Comparison of ENCODE assay signal across 8 mouse cellular contexts in the genomic region with DNA sequence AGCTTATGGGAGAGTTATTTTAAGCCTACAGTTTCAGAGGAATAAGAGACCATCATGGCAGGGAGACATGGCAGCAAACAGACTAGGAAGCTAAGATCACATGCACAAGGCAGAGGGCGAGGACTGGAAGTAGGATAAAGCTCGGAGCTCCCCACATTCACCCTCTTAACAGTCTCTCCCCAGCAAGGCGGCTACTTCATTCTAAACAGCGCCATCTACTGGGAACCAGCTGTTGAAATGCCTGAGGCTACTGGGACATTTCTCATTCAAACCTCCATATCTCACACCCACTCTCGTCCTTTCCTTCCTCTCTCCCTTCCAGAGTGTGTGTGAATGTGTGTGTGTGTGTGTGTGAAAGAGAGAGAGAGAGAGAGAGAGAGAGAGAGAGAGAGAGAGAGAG.
DNase-seq lines count a peak whose midpoint lies in the region; ATAC-seq lines count a peak whose summit lies in the region.

No protein-coding gene starts in this region.

- H3K4me2 ChIP-seq in embryonic facial prominence, embryonic 11.5 days (ENCODE audit: low read depth, low read length), result no peak overlapping the region

- H3K9me3 ChIP-seq in embryonic facial prominence, embryonic 11.5 days (replicated peaks; ENCODE audit: control insufficient read depth, low read length), result no peaks in the 10 kb centered on the region

- WGBS in embryonic facial prominence, embryonic 11.5 days, result 26% methylated on average over 5 of the region's 5 CpGs

- no peak for ATAC-seq in embryonic facial prominence, embryonic 11.5 days (replicated peaks; ENCODE audit: insufficient number of reproducible peaks, low FRiP score, low TSS enrichment, low read depth)

- H3K4me1 ChIP-seq in embryonic facial prominence, embryonic 11.5 days (ENCODE audit: control insufficient read depth, insufficient read depth, low read length), result no peaks in the 10 kb centered on the region

- no peaks in the 10 kb centered on the region for H3K27me3 ChIP-seq in embryonic facial prominence, embryonic 11.5 days (ENCODE audit: control insufficient read depth, insufficient read depth, low read length)

- H3K27ac ChIP-seq in embryonic facial prominence, embryonic 11.5 days (replicated peaks; ENCODE audit: low read depth, low read length), result no peak overlapping the region

- DNase-seq in cerebellum, postnatal 10 days, result peak; percentile 70 to 79
- no peak for DNase-seq in cerebellum, adult 11 months
- peak; percentile 12 to 18 for DNase-seq in left cerebral cortex, adult 18-20 months (ENCODE audit: low spot score in 2 of 2)
- DNase-seq in left cerebral cortex, adult 11 months (ENCODE audit: low spot score), result no peak
- DNase-seq in WW6 (ENCODE audit: low read depth, low spot score), result peak; percentile 48
- DNase-seq in embryonic facial prominence, embryonic 11.5 days (ENCODE audit: low spot score), result peak; percentile 57
- no peak for DNase-seq in ovary, postnatal 36 days (ENCODE audit: low spot score)
- DNase-seq in spleen, postnatal 4 days (ENCODE audit: low spot score in 2 of 2), result no peak

- H3K9ac ChIP-seq in embryonic facial prominence, embryonic 11.5 days (replicated peaks; ENCODE audit: low read length), result no peak overlapping the region

- no peaks in the 10 kb centered on the region for H3K36me3 ChIP-seq in embryonic facial prominence, embryonic 11.5 days (replicated peaks; ENCODE audit: control insufficient read depth, insufficient read depth, low read depth, low read length)

- H3K4me3 ChIP-seq in embryonic facial prominence, embryonic 11.5 days (ENCODE audit: low read depth, low read length), result no peak overlapping the region

Comparison
In these comparisons a context has a peak if more than half of its experiments do, and no peak if none do; other contexts are left out.
1. DNase-seq: peak in cerebellum, postnatal 10 days (2 of 2), left cerebral cortex, adult 18-20 months (2 of 2), WW6 (single experiment) and embryonic facial prominence, embryonic 11.5 days (single experiment); none in cerebellum, adult 11 months (single experiment), left cerebral cortex, adult 11 months (single experiment), ovary, postnatal 36 days (single experiment) and spleen, postnatal 4 days (0 of 2).